Mouse (Mus musculus) lung, postnatal 0 days (tissue): ENCODE data around the gene Wipf1.

Experiments used
- CTCF ChIP-seq: IDR thresholded peaks from 2 replicates; pipeline ENCODE4 v1.5.1; 2016; ENCODE audit warnings: antibody characterized with exemption, mild to moderate bottlenecking
- EP300 ChIP-seq: IDR thresholded peaks from 2 replicates; pipeline ENCODE4 v1.6.1; 2016; ENCODE audit warnings: antibody characterized with exemption, mild to moderate bottlenecking, control low read depth

GRCm38 (mm10) chr2:73562656-73563055, 33.1 kb upstream of the Wipf1 start:
- TF ChIP-seq CTCF (no peak), EP300 (no peak)
